Mouse (Mus musculus) cerebellum, postnatal 4 days (tissue): ENCODE measurements around the gene Tmem45a.
A peak's percentile ranks its signal among the peaks of the same experiment; 100 is the strongest.
"Not testable (repeated sequence)": the region's sequence is repeated elsewhere in the genome, so short reads cannot be mapped to it uniquely, and the experiment has no call there.

Source experiments
- DNase-seq, 2 experiments: peaks; one replicate each; pipeline ENCODE4 v3.0.0; 2022; ENCODE audit warnings: low spot score in 2 of 2, mixed read lengths in 1 of 2

The Tmem45a gene

DNA sequence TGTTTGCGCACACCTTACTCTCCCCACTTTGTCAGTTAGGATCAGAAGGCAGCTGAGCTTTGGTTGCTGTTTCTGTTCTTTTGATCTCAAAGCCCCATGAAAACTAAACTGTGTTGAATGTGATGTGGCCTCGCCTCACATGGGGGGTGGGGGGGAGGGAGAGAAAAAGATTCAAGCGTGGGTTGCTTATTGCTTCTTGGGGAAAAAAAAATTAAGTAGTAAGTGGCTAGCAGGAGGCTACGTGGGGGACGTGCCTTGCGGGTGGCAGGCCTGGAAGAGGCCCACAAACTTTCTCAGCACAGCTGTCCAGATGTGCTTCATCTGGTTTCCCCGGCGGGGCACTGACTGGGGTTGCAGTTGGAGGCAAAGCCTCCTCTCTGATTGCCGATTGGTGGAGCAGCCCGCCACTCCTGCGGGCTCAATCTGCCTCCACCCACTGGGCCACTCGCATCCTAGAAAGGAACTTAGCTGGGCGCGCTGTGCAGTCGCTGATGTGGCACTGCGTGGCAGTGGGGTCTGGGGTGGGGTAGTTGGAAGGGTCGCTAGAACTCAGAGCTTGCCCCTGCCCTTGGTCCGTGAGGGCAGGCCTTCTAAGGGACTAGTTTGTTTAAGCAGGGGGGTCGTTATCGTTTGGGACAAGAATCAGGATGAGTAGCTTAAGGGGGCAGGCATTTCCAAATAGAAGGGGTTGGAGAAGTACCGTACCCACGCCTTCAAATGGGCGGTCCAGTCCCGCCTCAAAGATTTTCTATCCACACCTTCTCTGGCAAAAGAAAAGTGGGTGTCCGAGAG, at the start of gene Tmem45a:
Gene Tmem45a, minus strand, starts transcription at position 343 of the 792 bp plus-strand sequence.
- DNase-seq: peak; percentile 61 to 83

DNA sequence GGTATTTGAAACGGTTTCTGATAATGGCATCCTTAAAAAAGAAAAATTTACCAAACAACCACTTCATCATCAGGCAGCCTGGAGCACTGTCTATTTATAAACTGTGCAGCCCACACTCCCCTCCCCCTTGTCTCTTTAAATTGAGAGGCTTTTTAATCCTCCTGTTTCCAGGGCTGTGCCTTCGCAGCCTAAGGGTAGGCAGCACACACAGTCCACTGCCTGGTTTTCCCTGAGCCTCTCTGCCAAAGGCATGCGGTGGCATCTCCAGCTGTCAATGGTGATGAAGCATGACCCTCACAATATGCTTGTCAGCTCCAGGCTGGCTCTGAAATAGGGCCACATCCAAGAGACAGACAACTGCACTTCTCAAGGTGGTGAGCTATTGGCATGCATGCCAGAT, 42.1 kb upstream of the Tmem45a start, which contains the start of gene Lnp1:
Gene Lnp1, minus strand, starts transcription at position 39 of the 400 bp plus-strand sequence.
- peak in 1 of 2 experiments; percentile 3 for DNase-seq

DNA sequence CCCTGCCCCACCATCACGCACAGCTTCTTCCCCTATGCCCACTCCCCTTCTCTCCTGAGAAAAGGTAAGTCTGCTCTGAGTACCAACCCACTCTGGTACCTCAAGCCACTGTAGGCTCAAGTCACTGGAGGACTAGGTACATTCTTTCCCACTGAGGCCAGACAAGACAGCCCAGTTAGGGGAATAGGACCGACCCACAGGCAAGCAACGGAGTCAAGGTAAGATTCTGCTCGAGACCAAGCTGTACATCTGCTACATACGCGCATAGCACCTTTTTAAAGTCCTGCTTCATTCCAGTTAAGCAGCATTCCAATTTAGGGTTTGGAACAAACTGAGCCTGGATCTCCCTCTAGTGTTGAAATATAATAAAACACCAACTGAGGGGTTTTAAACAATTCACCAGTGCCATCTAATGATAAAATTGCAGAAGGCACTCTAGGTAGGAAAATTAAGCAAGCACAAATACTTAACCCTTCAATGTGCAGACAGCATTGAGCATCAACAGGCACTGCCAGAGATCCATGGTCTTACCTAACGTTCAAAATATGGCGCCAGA, 34.2 kb upstream of the Tmem45a start:
- peak in 1 of 2 experiments; percentile 2 for DNase-seq

DNA sequence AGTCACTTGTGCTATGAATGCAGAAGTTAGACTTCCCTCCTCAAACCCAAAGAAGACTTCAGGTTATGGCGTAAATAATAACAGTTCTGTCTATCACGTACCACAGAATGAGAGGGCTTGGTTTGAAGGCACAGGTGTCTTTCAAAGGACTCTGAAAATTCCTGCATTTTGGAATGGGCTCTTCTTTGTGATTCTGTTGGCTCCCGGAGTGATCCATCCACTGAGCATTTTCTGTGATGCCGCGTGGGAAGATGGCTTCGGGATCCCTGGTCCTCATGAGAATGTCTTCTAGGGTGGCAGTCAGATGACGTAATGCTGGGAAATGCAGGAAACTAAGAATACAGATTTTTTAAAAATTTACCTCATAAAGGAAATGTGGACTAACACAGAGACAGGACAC, 31.3 kb upstream of the Tmem45a start:
- no peak for DNase-seq

DNA sequence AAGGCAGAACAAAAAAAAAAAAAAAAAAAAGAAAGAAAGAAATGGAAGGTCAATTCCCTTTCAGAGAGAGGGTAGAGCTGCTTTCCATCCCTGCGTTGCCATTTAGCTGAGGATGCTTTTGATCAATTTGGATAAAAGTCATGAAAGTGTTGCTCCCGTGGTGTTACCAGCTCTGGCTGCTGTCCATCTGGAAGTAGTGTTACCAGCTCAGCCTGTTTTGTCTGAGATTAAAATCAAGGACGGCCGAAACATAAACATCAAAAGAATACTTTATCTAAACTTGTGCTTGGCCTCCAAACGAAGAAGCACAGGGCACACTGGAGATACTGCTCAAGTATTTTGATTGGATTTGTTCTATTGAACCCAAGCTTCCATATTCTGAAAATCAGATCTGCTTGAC, 23.0 kb upstream of the Tmem45a start:
- no peak for DNase-seq

DNA sequence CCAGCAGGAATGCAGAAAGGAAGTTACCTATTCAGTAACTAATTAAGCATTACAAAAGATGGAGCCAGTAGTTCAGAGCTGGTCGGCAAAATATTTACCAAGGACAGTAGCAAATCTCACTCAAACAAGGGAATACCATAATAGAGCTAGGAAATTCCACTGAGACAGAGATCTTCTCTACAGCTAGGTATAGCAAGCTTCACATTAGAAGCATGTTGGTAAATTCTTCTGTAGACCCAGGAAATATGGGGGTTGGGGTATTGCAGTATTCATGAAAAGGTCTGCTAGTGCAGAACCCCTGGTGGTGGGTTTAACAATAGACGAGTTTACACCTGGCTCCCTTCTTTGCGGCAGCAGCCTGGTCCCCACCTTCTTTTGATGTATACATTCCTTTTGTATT, 16.2 kb upstream of the Tmem45a start:
- DNase-seq: not testable (repeated sequence)

DNA sequence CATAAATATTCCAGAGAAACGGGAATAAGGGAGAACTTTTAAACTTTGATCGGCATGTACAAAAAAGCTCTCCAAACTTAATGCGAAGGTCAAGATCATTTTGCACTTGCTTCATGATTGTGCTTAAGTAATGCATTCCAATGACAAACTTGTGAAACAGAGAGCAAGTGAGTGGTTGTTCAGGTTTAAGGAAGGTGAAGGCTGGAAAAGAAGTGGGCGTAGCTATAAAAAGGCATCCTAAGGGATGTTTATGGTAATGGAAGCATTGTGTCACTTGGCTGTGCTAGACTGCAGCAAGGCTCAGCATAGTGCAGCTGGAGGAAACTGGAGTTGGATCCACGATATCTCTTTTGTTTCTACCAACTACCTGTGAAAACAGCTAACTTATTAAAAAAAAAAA, 5.6 kb upstream of the Tmem45a start:
- no peak for DNase-seq

DNA sequence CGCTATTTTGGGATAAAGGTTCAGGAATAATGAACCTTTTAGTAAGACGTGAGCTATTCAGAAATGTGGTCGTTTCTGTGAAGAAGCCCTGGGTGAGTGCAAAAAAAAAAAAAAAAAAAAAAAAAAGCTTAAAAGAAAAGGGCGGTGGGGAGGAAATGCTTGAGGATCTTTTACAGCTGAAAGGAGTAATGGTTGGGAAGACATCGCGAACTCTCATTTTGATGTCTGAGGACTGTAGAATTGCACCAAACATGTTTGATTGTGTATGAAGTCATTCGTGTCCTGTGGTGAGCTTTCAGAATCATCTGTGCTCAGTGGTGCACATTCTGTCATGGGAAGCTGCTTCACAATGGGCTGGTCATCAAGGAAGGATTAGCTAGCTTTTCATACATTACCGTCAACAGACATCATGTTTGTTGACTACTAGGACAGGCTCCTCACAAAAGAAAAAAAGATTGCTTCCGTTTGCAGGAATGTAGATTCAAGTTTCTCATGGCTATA, 700 bp upstream of the Tmem45a start:
- no peak for DNase-seq

DNA sequence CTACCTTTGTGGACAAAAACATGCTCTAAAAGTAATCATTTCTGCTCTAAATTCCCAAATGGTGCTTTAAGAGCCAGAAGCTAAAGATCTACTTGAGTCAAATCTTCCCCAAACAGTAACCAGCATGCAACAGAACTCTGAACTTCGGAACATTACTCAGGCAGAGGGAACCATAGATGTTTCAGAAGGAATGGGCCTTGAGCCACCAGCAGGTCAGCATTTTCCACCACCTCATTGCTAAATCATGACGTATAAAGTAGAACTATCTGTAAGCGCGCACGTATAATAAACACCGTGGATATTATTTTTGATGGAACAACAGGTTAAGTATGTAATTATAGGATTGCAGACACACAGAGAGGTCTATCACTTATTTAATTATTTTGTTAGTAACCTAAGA, 1.2 kb downstream of the Tmem45a start:
- no peak for DNase-seq

DNA sequence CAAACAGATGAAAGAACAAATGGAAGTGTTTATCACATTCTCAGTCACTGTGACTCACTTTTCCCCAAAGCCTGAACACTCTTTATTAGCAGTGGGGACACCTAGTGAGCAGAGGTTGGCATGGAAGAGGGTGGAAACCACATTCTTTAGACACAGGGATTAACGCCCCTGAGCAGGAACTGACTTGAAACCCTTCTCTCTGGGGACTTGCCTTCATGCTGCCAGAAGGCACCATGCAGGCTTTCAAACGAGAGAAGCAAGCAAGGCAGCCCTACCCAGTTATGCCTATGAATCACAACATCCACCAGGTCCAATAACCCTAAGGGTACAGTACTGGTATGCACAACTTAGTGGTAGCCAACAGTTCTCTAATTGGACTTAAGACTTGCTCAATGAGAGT, 12.6 kb downstream of the Tmem45a start:
- no peak for DNase-seq

DNA sequence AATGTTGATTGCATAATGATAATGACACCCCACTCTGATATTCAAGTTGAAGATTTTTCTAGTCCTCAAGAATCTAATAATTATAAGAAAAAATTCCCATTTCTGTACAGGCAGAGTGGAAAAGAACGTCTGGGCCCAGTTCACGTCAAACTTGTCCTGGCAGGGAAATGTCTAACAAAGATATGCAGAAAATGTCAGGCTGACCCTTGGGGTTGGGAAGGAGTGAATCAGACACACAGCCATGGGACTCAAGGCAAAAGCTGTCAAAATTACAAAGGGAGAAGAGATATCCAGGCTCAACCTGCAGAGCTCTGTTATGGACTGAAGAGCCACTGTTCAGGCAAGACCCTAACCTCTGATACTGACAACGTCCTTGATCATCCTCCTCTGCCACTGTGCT, 15.5 kb downstream of the Tmem45a start:
- no peak for DNase-seq

DNA sequence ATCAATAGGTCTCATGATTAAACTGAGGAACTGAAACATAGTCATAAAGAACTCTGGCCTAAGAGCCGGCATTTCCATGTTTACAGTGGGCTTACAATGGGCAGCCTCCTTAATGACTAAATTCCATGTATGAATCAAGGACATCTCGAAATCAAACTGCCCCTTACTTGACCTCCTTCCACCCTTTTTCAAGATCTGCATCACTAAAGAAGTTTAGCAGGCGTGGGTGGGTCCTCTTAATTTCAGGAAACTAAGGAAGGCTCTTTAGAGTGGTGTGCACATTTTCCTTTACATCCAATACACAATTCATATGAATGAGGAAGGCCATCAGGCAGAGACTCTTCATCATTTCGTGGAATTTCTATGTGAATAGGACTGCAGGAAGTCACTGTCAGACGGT, 17.6 kb downstream of the Tmem45a start:
- no peak for DNase-seq

DNA sequence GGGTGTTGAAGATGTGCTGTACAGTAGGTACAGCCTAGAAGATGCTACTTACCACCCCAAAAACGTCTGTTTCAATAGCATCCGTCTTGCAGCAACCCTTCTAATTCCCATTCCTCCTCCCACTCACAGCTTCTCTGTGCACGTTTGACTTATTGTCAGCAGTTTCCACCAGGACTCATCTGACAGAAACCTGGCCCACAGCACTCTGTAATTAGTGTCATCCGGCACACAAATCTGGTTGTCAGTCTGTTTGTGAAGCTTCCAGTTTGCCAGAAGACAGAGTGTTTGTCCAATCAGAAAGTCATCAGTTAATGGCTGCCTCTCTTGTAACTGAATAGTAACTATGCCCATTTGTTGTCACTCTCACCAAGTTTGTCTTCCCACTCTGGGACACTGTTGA, 18.4 kb downstream of the Tmem45a start:
- DNase-seq: no peak

DNA sequence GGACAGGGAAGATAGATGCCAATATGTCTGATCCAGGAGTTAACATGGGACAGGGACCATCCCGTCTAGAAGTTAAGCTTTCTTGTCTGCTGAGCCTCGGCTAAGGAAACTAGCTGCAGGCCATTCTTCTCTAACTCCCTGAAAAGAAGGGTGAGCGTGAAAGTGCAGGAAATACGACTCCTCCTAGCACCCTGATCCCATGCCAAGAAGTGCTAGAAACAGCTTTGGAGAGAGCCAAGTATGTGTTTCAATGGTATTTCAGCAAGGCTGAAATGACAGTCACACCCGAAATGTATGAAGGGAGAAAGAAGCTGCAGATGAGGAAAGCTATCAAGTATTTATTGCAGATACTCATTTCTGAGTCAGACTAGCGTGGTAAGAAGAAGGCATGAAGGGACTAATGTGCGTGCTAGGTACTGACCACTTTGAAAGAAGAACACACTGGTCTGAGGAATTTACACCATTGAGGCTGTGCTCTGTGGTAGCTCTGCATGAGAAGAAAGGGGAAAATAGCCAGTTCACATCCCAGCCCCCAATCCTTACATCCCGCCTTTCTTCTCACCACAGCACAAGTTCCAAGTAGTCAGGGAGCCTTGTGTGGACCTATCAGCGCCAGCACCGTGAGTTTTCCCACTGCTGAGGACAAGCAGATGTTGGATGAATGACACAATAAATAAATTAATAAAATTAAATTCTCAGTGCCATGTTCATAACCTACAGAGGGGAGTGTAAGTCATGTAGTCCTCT, 33.0 kb downstream of the Tmem45a start:
- DNase-seq: no peak

DNA sequence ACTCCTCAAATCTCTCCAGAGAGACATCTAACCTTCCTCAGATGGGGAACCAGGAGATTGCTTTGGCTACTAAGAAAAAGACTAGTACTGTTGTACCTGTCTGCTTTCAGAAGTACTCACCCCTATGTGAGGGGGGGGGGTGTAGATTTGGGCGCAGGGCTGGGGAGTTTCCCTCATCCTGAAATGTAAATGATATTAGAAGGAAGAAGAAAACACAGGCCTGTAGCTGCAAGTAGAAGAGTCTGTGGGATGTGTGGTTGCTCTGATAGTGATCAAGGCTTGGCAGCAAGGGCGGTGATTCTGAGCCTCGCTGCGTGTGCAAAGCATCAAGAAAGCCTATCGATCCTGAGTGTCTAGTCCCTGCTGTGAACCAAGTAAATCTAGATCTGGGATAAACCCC, 43.0 kb downstream of the Tmem45a start:
- DNase-seq: no peak

DNA sequence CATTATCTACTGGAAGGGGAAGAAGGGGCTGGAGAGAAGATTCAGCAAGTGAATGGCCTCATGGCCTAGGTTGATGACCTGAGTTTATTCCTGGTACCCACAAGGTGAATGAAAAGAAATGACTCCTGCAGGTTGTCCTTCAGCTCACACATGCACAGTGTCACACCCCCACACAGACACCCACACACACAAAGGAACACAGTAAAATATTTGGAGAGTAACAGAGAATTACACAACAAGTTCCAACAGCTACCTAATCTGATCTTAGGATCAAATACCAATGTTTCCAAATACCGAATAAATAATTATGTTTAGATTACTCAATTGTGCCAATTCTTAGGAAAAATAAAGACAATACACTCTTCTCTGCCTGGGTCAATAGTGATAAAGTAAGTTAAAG, 52.7 kb downstream of the Tmem45a start:
- no peak for DNase-seq

DNA sequence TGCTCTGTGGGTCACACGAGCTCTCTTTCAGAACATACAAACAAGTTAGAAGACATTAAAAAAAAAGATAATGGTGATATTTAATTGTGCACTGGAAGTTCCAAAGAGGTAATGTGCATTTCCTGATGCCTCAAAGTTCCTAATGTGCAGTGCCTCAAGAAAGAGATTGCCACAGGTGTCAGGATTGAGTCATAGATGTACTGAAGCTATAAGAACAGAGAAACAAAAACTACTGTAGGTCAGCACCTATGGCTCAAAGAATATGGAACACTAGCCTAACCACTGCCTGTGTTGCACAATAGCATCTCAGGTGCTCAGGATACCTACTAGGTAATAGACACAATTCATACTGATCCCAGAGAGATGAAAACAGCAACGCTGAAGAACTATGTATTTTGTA, 54.0 kb downstream of the Tmem45a start:
- no peak for DNase-seq

DNA sequence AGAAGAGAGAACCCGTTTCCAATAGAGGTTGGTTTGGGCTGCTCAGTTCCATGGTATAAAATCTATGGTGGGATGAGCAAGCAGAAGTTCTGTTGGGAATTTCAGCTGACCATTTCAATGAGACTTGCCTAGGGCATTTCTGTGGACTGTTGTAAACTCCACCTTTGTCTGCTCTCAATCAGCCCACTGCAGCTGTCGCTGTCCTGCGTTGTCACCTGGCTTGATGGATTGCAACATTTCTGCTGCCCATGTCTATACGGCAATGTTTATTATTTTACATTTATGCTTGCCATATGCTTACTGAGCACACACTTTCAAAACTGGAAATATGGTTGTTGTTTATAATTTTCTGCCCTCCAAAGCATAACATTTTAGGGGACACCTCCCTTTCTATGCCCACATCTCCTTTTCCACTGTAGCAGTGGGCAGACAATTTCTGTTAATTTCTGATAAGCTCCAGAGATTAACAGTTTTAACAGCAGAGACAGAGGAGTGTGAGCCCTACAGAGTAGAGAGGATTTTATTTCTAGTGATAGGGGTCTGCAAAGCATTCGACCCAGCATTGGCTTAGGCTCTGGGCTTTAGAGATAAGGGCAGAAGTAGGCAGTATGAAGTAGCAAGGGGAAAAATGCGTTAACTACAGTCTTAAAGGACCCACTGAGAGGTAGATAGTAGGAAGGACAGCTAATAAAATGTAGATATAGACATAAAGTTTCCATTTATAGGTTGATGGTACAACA, 84.4 kb downstream of the Tmem45a start:
- no peak for DNase-seq

DNA sequence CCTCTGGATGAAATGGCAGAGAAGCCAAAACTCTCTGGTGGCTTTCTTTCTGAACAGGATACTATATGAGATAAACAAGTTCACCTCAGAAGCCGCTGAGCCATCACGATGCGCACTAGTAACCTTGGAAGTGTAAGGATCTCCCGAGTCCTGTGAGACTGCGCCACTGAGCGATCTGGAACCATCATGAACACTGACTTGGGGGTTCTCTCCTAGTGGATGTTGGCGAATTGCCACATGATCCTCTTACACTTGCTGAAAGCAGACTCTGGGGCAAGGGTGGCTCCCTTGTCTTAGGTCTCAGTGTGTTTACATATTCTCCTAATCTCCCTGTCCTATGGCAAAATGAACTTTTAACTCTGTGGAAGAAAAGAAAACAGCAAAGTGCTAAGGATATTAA, 85.0 kb downstream of the Tmem45a start:
- no peak for DNase-seq

DNA sequence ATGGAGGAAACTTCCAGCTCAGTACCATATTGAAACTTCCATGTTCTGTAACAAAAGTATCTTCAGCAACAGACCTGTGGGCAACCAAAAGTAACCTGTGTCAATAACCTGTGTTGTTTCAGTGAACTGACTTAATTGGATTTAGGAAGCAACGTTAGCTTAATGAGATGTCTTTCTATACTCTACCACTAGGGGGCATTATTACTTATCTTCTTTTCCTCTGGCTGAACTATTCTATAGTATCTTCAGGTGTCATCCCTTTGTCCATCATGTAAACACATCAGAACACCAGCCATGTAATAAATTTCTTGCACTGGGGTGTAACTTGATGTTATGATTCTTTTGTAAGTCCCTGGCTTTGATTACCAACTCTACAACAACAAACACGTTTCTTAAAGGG, 85.5 kb downstream of the Tmem45a start:
- DNase-seq: no peak

DNA sequence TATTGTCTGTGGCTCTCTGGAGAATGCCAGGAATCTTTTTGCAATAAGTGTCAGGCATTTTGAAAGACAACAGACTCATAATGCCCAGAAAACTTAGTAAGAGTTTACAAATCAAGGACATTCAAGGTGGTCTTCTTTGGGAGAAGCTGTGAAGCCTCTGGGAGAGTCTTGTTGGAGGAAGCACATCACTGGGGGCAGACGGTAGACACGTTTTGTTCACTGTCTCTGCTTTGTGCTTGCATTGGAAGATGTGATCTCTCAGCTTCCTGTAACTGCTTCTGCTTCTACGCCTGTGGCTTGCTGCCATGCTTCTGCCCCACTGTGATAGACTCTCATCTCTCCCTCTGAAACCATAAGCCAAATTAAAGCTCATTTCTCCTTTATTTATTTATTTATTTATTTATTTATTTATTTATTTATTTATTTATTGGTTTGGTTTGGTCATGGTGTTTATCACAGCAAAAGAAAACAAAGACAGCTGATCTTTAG, 86.4 kb downstream of the Tmem45a start:
- no peak for DNase-seq

DNA sequence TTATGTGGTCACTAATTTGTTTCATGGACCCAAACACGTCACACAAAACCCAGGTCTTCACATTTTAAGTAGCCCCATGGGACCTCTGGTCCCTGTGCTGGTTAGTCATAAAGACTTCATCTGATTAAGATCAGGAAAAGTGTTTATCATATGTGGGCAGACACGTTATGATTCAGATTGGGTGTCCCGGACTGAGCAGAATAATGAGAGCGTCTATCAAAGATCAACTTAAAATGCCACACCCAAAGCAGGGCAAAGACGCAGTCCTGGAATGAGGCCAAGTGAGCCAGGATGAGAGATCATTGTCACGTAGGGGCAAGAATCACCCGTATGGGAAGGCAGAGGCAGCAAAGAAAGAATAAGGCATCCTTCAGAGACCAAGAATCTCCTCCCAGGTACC, 87.1 kb downstream of the Tmem45a start:
- DNase-seq: no peak
